8 mouse cellular contexts compared by ENCODE assay signal in genomic region chr11:102338561-102338960, GRCm38 (mm10). TPM values are rescaled to one million over a fixed set of nuclear protein-coding genes. Genes with fewer than 3 reads are reported as not detected.
DNase-seq lines count a peak whose midpoint lies in the region; ATAC-seq and TF ChIP-seq lines count a peak whose summit lies in the region.

No protein-coding gene starts in this region.

- peak; percentile 95 for ATAC-seq in lung, postnatal 0 days
- ATAC-seq in activated CD4-positive, CD25-positive, alpha-beta regulatory T cell, adult 4 months = no peak

- DNase-seq in layer of hippocampus, adult 9-11 months = peak; percentile 48
- no peak for DNase-seq in layer of hippocampus, postnatal 25 days (ENCODE audit: extremely low spot score in 1 of 2, low spot score in 1 of 2)
- DNase-seq in adrenal gland, adult 8-10 months = peak; percentile 88
- peak; percentile 23 to 29 for DNase-seq in frontal cortex, postnatal 14 days (ENCODE audit: low spot score in 2 of 2)
- DNase-seq in kidney, adult 8-10 months = peak; percentile 86
- peak; percentile 96 for DNase-seq in lung, postnatal 0 days (ENCODE audit: low spot score)
- DNase-seq in embryo, embryonic 9.5 days (ENCODE audit: extremely low spot score) = no peak

- peaks cover 6% of the 10 kb centered on the region; the same call in 1 of the 2 replicates for H3K4me1 ChIP-seq in lung, postnatal 0 days (ENCODE audit: insufficient read depth, low read depth, low read length)

- H3K27ac ChIP-seq in lung, postnatal 0 days (ENCODE audit: low read length) = peak overlapping the region; percentile 20; the same call in 1 of the 2 replicates

- H3K4me2 ChIP-seq in lung, postnatal 0 days (replicated peaks; ENCODE audit: low read depth, low read length) = no peak overlapping the region

- H3K9ac ChIP-seq in lung, postnatal 0 days (replicated peaks; ENCODE audit: low read depth) = no peak overlapping the region

- no peak overlapping the region for H3K4me3 ChIP-seq in lung, postnatal 0 days (ENCODE audit: low read depth, low read length)

- no peaks in the 10 kb centered on the region for H3K9me3 ChIP-seq in lung, postnatal 0 days (ENCODE audit: low read length)

- TF ChIP-seq EP300 in lung, postnatal 0 days (IDR thresholded peaks at IDR 0.05) = peak; percentile 79

- H3K27me3 ChIP-seq in lung, postnatal 0 days (replicated peaks; ENCODE audit: insufficient read depth, low read length) = no peaks in the 10 kb centered on the region

- WGBS in lung, postnatal 0 days = 6% methylated on average over 3 of the region's 3 CpGs

- TF ChIP-seq CTCF in lung, postnatal 0 days (IDR thresholded peaks at IDR 0.05) = no peak

- no peaks in the 10 kb centered on the region for H3K36me3 ChIP-seq in lung, postnatal 0 days (ENCODE audit: insufficient read depth, low read length)

RNA-seq across cellular contexts. Expression of gene Ubtf, which starts 19.0 kb away (rescaled TPM):
- total RNA-seq in layer of hippocampus, postnatal 25 days (2021) = 100 to 1,000 TPM; 123 to 134 TPM
- 100 to 1,000 TPM in 1 of 4 experiments, 10 to 100 TPM in 3; 87.3 to 115 (median 94.5) TPM for total RNA-seq in adrenal gland, adult 8-10 months (2022)
- polyA plus RNA-seq in lung, postnatal 0 days (2015; fragmentation: Nextera tagmentation; extraction: Ambion mirVana) = 53.7 and 60.9 TPM in 2 replicates
- 10 to 100 TPM; 37.4 to 49.6 TPM for polyA plus RNA-seq in activated CD4-positive, CD25-positive, alpha-beta regulatory T cell, adult 4 months (2017; shearing (Covaris generic))

RNA-seq across cellular contexts. Expression of gene Slc4a1, which starts 27.4 kb away (rescaled TPM):
- total RNA-seq in layer of hippocampus, postnatal 25 days (2021) = under 1 TPM; 0.31 to 0.81 TPM
- under 1 TPM; 0.06 to 0.70 (median 0.31) TPM for total RNA-seq in adrenal gland, adult 8-10 months (2022)
- 9.7 and 9.8 TPM in 2 replicates for polyA plus RNA-seq in lung, postnatal 0 days (2015; fragmentation: Nextera tagmentation; extraction: Ambion mirVana)
- 1 to 10 TPM in 1 of 2 experiments, not detected in 1; 2.9 TPM for polyA plus RNA-seq in activated CD4-positive, CD25-positive, alpha-beta regulatory T cell, adult 4 months (2017; shearing (Covaris generic))

RNA-seq across cellular contexts. Expression of gene Atxn7l3, which starts 42.1 kb away (rescaled TPM):
- 100 to 1,000 TPM; 166 to 174 TPM for total RNA-seq in layer of hippocampus, postnatal 25 days (2021)
- 10 to 100 TPM; 51.0 to 53.8 (median 52.3) TPM for total RNA-seq in adrenal gland, adult 8-10 months (2022)
- polyA plus RNA-seq in lung, postnatal 0 days (2015; fragmentation: Nextera tagmentation; extraction: Ambion mirVana) = 9.6 and 10.2 TPM in 2 replicates
- polyA plus RNA-seq in activated CD4-positive, CD25-positive, alpha-beta regulatory T cell, adult 4 months (2017; shearing (Covaris generic)) = 1 to 10 TPM; 7.5 to 8.3 TPM

RNA-seq across cellular contexts. Expression of gene Tmub2, which starts 53.8 kb away (rescaled TPM):
- total RNA-seq in layer of hippocampus, postnatal 25 days (2021) = 10 to 100 TPM; 64.7 to 71.7 TPM
- total RNA-seq in adrenal gland, adult 8-10 months (2022) = 10 to 100 TPM; 59.6 to 67.4 (median 63.3) TPM
- polyA plus RNA-seq in lung, postnatal 0 days (2015; fragmentation: Nextera tagmentation; extraction: Ambion mirVana) = 46.1 and 47.4 TPM in 2 replicates
- polyA plus RNA-seq in activated CD4-positive, CD25-positive, alpha-beta regulatory T cell, adult 4 months (2017; shearing (Covaris generic)) = 10 to 100 TPM; 54.5 to 58.3 TPM

RNA-seq across cellular contexts. Expression of gene Rundc3a, which starts 54.6 kb away (rescaled TPM):
- 100 to 1,000 TPM; 442 to 490 TPM for total RNA-seq in layer of hippocampus, postnatal 25 days (2021)
- total RNA-seq in adrenal gland, adult 8-10 months (2022) = 10 to 100 TPM; 53.9 to 83.9 (median 77.5) TPM
- polyA plus RNA-seq in lung, postnatal 0 days (2015; fragmentation: Nextera tagmentation; extraction: Ambion mirVana) = 1.7 and 1.9 TPM in 2 replicates
- polyA plus RNA-seq in activated CD4-positive, CD25-positive, alpha-beta regulatory T cell, adult 4 months (2017; shearing (Covaris generic)) = 1 to 10 TPM; 2.4 TPM

Comparison
In these comparisons a context has a peak if more than half of its experiments do, and no peak if none do; other contexts are left out.
1. DNase-seq: peak in layer of hippocampus, adult 9-11 months (single experiment), adrenal gland, adult 8-10 months (single experiment), frontal cortex, postnatal 14 days (2 of 2), kidney, adult 8-10 months (2 of 2) and lung, postnatal 0 days (single experiment); none in layer of hippocampus, postnatal 25 days (0 of 2) and embryo, embryonic 9.5 days (single experiment).